13 mouse cellular contexts compared by ENCODE assay signal in genomic region chr13:84783017-84783937, GRCm38 (mm10).
DNase-seq lines count a peak whose midpoint lies in the region; ATAC-seq and TF ChIP-seq lines count a peak whose summit lies in the region.
"Had no signal": no experiment of that assay in that cellular context is flagged by ENCODE, and none has a peak within 500 bp of the region (broad histone marks: within the 10 kb centered on the region; RNA-seq: fewer than 3 reads in every experiment).

No protein-coding gene starts in this region.

- peaks cover 2 to 5% of the 10 kb centered on the region in 2 experiments; a peak in 2 of 4 replicates for H3K4me1 ChIP-seq in ES-E14 (ENCODE audit: control insufficient read depth in 2 of 2, insufficient read depth in 2 of 2, low read length in 2 of 2, poor library complexity in 1 of 2)
- H3K4me1 ChIP-seq in forebrain, embryonic 13.5 days: peaks cover 28% of the 10 kb centered on the region
- peaks cover 26% of the 10 kb centered on the region for H3K4me1 ChIP-seq in midbrain, embryonic 13.5 days (replicated peaks)
- no peaks in the 10 kb centered on the region for H3K4me1 ChIP-seq in heart, embryonic 10.5 days

- peak; percentile 98 for ATAC-seq in forebrain, embryonic 13.5 days
- ATAC-seq in midbrain, embryonic 13.5 days: peak; percentile 99
- ATAC-seq: inflammation-experienced regulatory T-cells, adult 6 months; Patski had no signal

- no peak overlapping the region for H3K4me3 ChIP-seq in ES-E14 (ENCODE audit: insufficient read depth in 1 of 2, low read depth in 1 of 2, low read length in 2 of 2, poor library complexity in 1 of 2, severe bottlenecking in 1 of 2)
- no peak overlapping the region for H3K4me3 ChIP-seq in forebrain, embryonic 13.5 days
- no peak overlapping the region for H3K4me3 ChIP-seq in midbrain, embryonic 13.5 days (replicated peaks)
- no peak overlapping the region for H3K4me3 ChIP-seq in heart, embryonic 10.5 days

- H3K9me3 ChIP-seq in ES-E14 (ENCODE audit: control insufficient read depth, insufficient read depth, low read depth, low read length): no peaks in the 10 kb centered on the region
- no peaks in the 10 kb centered on the region for H3K9me3 ChIP-seq in forebrain, embryonic 13.5 days (replicated peaks)
- no peaks in the 10 kb centered on the region for H3K9me3 ChIP-seq in midbrain, embryonic 13.5 days
- H3K9me3 ChIP-seq in heart, embryonic 10.5 days: no peaks in the 10 kb centered on the region

- no peak overlapping the region for H3K9ac ChIP-seq in ES-E14 (ENCODE audit: insufficient read depth, low read depth, low read length, poor library complexity, severe bottlenecking)
- no peak overlapping the region for H3K9ac ChIP-seq in forebrain, embryonic 13.5 days
- no peak overlapping the region for H3K9ac ChIP-seq in midbrain, embryonic 13.5 days (replicated peaks)

- H3K4me2 ChIP-seq in forebrain, embryonic 13.5 days: peak overlapping the region; percentile 22
- H3K4me2 ChIP-seq in midbrain, embryonic 13.5 days (replicated peaks): no peak overlapping the region

- H3K27ac ChIP-seq in ES-E14 (ENCODE audit: insufficient read depth, low read depth, low read length, poor library complexity, severe bottlenecking): no peak overlapping the region
- H3K27ac ChIP-seq in forebrain, embryonic 13.5 days: peak overlapping the region; percentile 95
- H3K27ac ChIP-seq in midbrain, embryonic 13.5 days: peak overlapping the region; percentile 85
- H3K27ac ChIP-seq in heart, embryonic 10.5 days: no peak overlapping the region
- H3K27ac ChIP-seq: macrophage had no signal

- DNase-seq in cerebellum, adult 9-10 months: peak; percentile 11
- DNase-seq in cerebellum, adult 9-11 months: no peak
- DNase-seq in ES-E14 (ENCODE audit: low read depth, low spot score): peak; percentile 25
- DNase-seq in heart, adult 8-10 months (ENCODE audit: low spot score): no peak
- no peak for DNase-seq in ovary, postnatal 14 days (ENCODE audit: low spot score)
- no peak for DNase-seq in heart, embryonic 10.5 days (ENCODE audit: low spot score)
- DNase-seq: layer of hippocampus, adult 9-11 months; liver had no signal

- 1% methylated on average over 4 of the region's 4 CpGs for WGBS in forebrain, embryonic 13.5 days
- 10% methylated on average over 4 of the region's 4 CpGs for WGBS in midbrain, embryonic 13.5 days
- WGBS in heart, embryonic 10.5 days: 34% methylated on average over 4 of the region's 4 CpGs

- H3K27me3 ChIP-seq in forebrain, embryonic 13.5 days: no peaks in the 10 kb centered on the region
- no peaks in the 10 kb centered on the region for H3K27me3 ChIP-seq in midbrain, embryonic 13.5 days
- H3K27me3 ChIP-seq in heart, embryonic 10.5 days (ENCODE audit: insufficient read depth, poor library complexity, severe bottlenecking): no peaks in the 10 kb centered on the region
- H3K27me3 ChIP-seq: Patski had no signal

- in situ Hi-C loops in ES-E14 (cut with MboI; ENCODE audit: low sequenced_read_pairs in 2 of 2, unreplicated experiment in 2 of 2): no loop called here

- H3K36me3 ChIP-seq in ES-E14 (ENCODE audit: control insufficient read depth, insufficient read depth, low read length, poor library complexity, severe bottlenecking): no peaks in the 10 kb centered on the region
- no peaks in the 10 kb centered on the region for H3K36me3 ChIP-seq in forebrain, embryonic 13.5 days (ENCODE audit: poor library complexity, severe bottlenecking)
- H3K36me3 ChIP-seq in midbrain, embryonic 13.5 days: no peaks in the 10 kb centered on the region
- H3K36me3 ChIP-seq in heart, embryonic 10.5 days: no peaks in the 10 kb centered on the region

TF ChIP-seq in ES-E14, 5 proteins besides CTCF, POLR2A, EP300 and RAD21:
- no peak for TF ChIP-seq MAFK (IDR thresholded peaks at IDR 0.05; ENCODE audit: insufficient read depth, low read depth, low read length)
- TF ChIP-seq ZC3H11A (IDR thresholded peaks at IDR 0.05; ENCODE audit: borderline replicate concordance, low read depth, low read length): no peak
TF ChIP-seq in ES-E14: peak in this region for 0.

Comparison
In these comparisons a context has a peak if more than half of its experiments do, and no peak if none do; other contexts are left out.
1. DNase-seq: peak in cerebellum, adult 9-10 months (single experiment) and ES-E14 (single experiment); none in cerebellum, adult 9-11 months (single experiment), heart, adult 8-10 months (single experiment), ovary, postnatal 14 days (single experiment) and heart, embryonic 10.5 days (single experiment).
2. H3K27ac ChIP-seq: peak in forebrain, embryonic 13.5 days (single experiment) and midbrain, embryonic 13.5 days (single experiment); none in ES-E14 (single experiment) and heart, embryonic 10.5 days (single experiment).